Mouse (Mus musculus): ENCODE data around the gene Gm5640.
"Not testable (repeated sequence)": the region's sequence is repeated elsewhere in the genome, so short reads cannot be mapped to it uniquely, and the experiment has no call there.

The Gm5640 gene

GRCm38 (mm10) chrX:74645466-74646323 is at the start of gene Gm5640:
Gene Gm5640, minus strand, starts transcription at chrX:74645635.
- DNase-seq = peak in 1 of 2 experiments; percentile 8

DNA sequence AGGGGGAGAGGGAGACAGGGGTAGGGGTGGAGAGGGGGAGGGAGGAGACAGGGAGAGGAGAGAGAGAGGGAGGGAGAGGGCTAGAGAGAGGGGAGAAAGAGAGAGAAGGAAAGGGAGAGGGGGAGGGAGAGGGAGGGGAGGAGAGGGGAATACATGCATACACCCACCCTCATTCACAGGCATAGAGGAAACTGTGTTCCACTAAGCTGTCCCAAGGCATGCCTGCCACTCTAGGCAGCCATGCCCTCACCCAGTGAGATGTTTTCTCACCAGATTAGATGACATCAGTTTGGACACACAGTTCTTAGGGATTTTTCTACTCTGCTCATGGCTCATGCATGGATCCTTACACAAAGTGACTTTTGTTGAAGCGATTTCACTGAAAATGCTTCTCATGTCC is 958 bp upstream of the Gm5640 start:
- DNase-seq = not testable (repeated sequence)

DNA sequence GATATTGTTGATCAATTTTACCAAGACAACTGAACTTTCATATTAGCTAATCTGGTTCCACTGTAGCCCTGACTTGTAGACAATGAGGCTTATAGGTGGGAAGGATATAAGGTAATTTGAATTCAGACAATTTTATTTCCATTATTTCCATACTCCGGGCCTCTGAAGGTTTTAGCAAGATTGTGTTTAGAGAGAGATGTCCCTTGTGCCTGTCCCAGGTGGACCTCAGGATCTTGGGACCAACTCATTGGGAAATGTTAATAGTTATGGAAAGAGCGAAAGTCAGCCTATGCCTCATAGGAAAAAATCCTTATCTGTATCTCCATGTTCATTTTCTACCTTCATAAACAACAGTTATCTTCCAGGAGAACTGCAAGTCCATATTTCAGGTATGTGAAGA is 53.1 kb downstream of the Gm5640 start, which contains the start of gene Olfr1325:
Gene Olfr1325 (plus strand): TSS at position 301 of the 400 bp plus-strand sequence.
- DNase-seq = no peak

Data from lung, adult 18-20 months (tissue).